Mouse (Mus musculus): ENCODE data around the gene Tex12.

- no peak for TF ChIP-seq CTCF (IDR thresholded peaks at IDR 0.05; ENCODE audit: low read depth, low read length)
- TF ChIP-seq GATA1 (IDR thresholded peaks at IDR 0.05; ENCODE audit: borderline replicate concordance, low read length) = no peak
- no peak for TF ChIP-seq TAL1 (conservative IDR thresholded peaks at IDR 0.05; ENCODE audit: low read depth, low read length)
- no peak for TF ChIP-seq POLR2AphosphoS5 (IDR thresholded peaks at IDR 0.05; ENCODE audit: insufficient replicate concordance, low read depth, low read length)
- no peak for TF ChIP-seq GATA2 (IDR thresholded peaks at IDR 0.05; ENCODE audit: borderline replicate concordance, low read depth, low read length)
Observed at GRCm38 (mm10) chr9:50555094-50555446, 6.1 kb downstream of the Tex12 start, which contains the start of gene Bco2.
